Mouse (Mus musculus): ENCODE measurements at regions not wholly inside any gene's neighbourhood (a gene's known extent, or its start where the extent isn't known, plus 50 kb on each side); places are given as distances from the start of the nearest gene placed in this dataset.

- no peak for DNase-seq
These were observed 76.8 kb upstream of the Akap6 start for GRCm38 (mm10) chr12:52622398-52622797.

DNA sequence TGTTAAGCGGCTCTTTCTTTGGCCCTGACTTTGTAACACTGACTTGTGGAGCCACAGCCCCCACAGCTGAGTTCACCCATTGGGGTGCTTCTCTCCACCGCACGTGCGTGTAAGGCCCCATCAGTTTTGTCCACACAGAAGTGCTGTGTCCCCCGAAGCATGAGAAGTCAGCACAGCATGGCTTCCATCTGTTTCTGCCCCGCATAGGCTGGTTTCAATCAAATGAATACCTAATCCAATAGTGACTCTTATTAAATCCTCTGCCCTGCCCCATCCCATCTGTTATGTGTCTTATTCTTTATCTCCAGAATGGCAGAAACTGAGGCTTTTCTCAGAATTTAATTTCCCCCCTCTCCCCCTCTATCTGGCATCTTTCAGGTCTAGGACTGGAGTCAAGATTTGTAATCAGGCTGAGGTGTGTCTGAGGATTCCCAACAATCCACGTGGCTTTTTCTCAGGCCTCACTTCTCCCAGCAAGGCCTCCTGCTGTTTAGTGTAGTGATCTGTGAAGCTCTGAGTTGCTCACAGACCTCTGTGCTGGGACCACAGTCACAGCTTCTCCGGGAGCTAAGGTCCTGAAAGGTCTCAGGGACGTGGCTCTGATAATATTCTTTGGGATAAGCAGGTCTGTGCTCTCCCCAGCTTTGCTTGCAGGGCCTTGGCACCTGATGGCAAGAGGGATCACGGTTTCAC is 75.6 kb upstream of the Akap6 start:
- DNase-seq = no peak

GRCm38 (mm10) chr12:52624871-52625270 is 74.3 kb upstream of the Akap6 start:
- no peak for DNase-seq

- no peak for DNase-seq
These were observed 70.4 kb upstream of the Akap6 start for GRCm38 (mm10) chr12:52628771-52629170.

DNA sequence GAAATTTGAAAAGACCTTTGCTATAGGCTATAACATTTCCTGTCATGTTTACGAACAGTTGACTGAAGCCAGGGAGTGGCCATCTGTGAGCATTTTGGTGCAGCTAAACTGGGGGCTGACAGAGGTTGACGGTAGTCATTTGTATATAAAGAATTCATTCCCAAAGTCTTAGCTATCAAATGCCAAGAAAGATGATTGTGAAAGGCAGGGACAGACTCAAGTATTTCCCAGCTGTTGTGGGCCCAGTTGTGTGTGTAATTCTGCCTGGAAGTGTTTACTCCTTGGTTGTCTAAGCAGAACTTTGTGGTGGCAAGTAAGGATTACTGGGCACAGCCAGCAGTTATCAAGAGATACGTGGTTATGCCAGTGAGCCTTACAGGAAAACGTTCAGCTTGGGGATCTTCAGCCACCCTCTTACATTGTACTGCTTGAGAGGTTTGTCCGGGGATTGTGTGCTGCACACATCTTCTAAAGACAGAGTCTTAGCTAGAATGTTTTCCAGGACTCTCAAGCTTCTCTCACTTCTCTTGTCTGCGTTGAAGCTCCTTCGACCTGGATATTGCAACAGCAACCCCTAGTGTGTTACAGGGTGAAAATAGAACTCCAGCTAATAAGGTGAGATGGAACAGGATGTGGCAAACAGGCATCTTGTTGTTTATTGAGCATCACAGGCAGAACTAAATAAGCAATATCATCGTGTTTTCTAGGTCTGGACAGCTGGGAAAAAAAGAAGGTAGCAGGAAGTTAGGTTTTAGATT is 63.9 kb upstream of the Akap6 start:
- no peak for DNase-seq

GRCm38 (mm10) chr12:52636186-52636881 is 62.8 kb upstream of the Akap6 start:
- DNase-seq = no peak

DNA sequence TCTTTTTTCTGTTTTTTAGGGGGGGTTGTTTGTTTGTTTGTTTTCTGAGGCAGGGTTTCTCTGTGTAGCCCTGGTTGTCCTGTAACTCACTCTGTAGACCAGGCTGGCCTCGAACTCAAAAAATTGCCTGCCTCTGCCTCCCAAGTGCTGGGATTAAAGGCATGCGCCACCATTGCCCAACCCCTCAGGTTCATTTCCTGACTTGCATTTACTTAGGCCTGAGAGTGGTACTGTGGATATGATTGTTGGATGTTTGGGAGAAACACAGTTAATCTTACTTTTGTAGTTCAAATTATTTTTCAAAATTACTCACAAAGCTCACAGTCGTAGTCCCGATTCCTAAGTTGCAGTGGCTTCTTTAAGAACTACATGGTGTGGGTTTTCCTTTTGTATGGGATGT is 62.3 kb upstream of the Akap6 start:
- DNase-seq = no peak

DNA sequence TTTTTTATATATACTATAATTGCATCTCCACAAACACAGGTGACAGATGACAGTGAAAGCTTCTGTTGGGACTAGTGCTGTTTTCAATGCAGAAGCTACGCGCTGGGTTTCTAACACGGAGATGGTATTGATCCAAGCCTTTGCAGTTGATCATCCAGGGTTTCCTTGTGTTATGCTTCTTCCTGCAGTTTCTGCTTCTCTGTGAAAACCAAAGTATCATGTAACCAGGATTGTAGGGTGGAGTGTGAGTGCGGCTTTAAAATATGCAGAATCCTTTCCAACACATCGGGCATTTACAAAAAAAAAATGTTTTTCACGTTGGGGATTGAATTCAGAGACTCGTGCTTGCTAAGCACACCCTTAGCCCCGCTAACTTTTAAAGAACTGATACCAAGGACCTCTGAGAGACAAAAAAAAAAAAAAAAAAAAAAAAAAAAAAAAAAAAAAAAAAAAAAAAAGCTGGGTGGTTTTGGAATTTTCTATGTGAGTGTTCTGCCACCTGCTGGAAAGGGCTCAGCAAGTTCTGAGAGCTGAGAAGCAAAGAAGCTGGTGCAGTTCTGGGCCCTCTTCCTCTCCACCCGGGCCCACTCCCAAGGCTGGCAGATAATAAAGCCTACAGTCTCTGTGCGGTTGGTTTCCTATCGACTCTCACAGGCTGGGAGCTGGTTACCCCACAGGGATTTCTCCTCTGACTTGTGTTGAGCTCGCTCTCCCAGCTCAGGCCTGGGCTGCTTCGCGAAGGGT is 61.5 kb upstream of the Akap6 start:
- peak; percentile 66 to 67 for DNase-seq

- DNase-seq = no peak
These were observed 60.7 kb upstream of the Akap6 start for GRCm38 (mm10) chr12:52638461-52638860.

- no peak for DNase-seq
These were observed 55.1 kb upstream of the Akap6 start for GRCm38 (mm10) chr12:52644059-52644458.
